Mouse (Mus musculus): ENCODE results near the gene Pip4k2b. TPM values are rescaled to one million over a fixed set of nuclear protein-coding genes. Genes with fewer than 3 reads are reported as not detected.
A peak's percentile ranks its signal among the peaks of the same experiment; 100 is the strongest.

The Pip4k2b gene
- total and polyA plus RNA-seq, 3 experiments = 23.3 to 44.0 (median 30.8) TPM

- H3K27ac ChIP-seq (ENCODE audit: insufficient read depth, low read depth) = no peak overlapping the region
- H3K4me1 ChIP-seq (ENCODE audit: control insufficient read depth in 1 of 2, insufficient read depth in 2 of 2) = peaks cover 8 to 41% of the 10 kb centered on the region in 2 experiments
- H3K4me3 ChIP-seq (replicated peaks in 1 of 3; ENCODE audit: low read depth in 2 of 3, low read length in 2 of 3, poor library complexity in 1 of 3) = no peak overlapping the region
- H3K36me3 ChIP-seq (replicated peaks in 1 of 2; ENCODE audit: control insufficient read depth in 1 of 2, insufficient read depth in 1 of 2, low read length in 1 of 2) = peaks cover 55 to 67% of the 10 kb centered on the region in 2 experiments
- dilution Hi-C loops (cut with MboI; ENCODE audit: extremely low pct_ligation_motif_present, extremely low pct_unique_long_range_greater_than_20kb, low sequenced_read_pairs) (no loop called here), in situ Hi-C loops (cut with MboI; ENCODE audit: low pct_ligation_motif_present, low pct_unique_long_range_greater_than_20kb, low sequenced_read_pairs) (no loop called here)
- peaks cover 32% of the 10 kb centered on the region for H3K79me2 ChIP-seq (replicated peaks; ENCODE audit: control insufficient read depth, extremely low read depth, insufficient read depth, poor library complexity, severe bottlenecking)
- peak; percentile 45 for DNase-seq (ENCODE audit: extremely low read depth)
- H3K9me3 ChIP-seq (replicated peaks; ENCODE audit: low read length) = no peaks in the 10 kb centered on the region
- no peaks in the 10 kb centered on the region for H3K27me3 ChIP-seq (replicated peaks)
- H3K9ac ChIP-seq (ENCODE audit: insufficient read depth, low read depth) = no peak overlapping the region
- H3K4me2 ChIP-seq (ENCODE audit: insufficient read depth, low read depth, poor library complexity, severe bottlenecking) = no peak overlapping the region
- peak; percentile 16; the same call in 1 of the 2 replicates for TF ChIP-seq RCOR1 (conservative IDR thresholded peaks at IDR 0.05; ENCODE audit: low read depth, low read length)
- 0 out of 2 replicates have a peak, but pooled peaks have one; percentile 50 for TF ChIP-seq SIN3A (IDR thresholded peaks at IDR 0.05; ENCODE audit: low read length)
- peak; percentile 65 for TF ChIP-seq CHD2 (IDR thresholded peaks at IDR 0.05; ENCODE audit: low read length)
- no peak for TF ChIP-seq NELFE (IDR thresholded peaks at IDR 0.05; ENCODE audit: low read depth, low read length)
- TF ChIP-seq POLR2A (IDR thresholded peaks at IDR 0.05; ENCODE audit: low read depth, low read length) = peak; percentile 55
- TF ChIP-seq POLR2AphosphoS2 (IDR thresholded peaks at IDR 0.05; ENCODE audit: low read depth, low read length) = peak; percentile 100
- TF ChIP-seq ZMIZ1 (IDR thresholded peaks at IDR 0.05; ENCODE audit: low read depth, low read length) = no peak; the same call in 1 of the 2 replicates
Observed at GRCm38 (mm10) chr11:97776497-97777128, 32.1 kb upstream of the Pip4k2b start.

GRCm38 (mm10) chr11:97775808-97776496 lies 31.4 kb upstream of the Pip4k2b start, which contains the start of gene 1700001P01Rik:
Gene 1700001P01Rik, minus strand, starts transcription at chr11:97775918.
- dilution Hi-C loops (cut with MboI; ENCODE audit: extremely low pct_ligation_motif_present, extremely low pct_unique_long_range_greater_than_20kb, low sequenced_read_pairs) = no loop called here
- Histone ChIP-seq H3K9me3 (replicated peaks; ENCODE audit: low read length) (no peaks in the 10 kb centered on the region), H3K4me1 (ENCODE audit: control insufficient read depth in 1 of 2, insufficient read depth in 2 of 2) (peaks cover 8 to 41% of the 10 kb centered on the region in 2 experiments), H3K79me2 (replicated peaks; ENCODE audit: control insufficient read depth, extremely low read depth, insufficient read depth, poor library complexity, severe bottlenecking) (peaks cover 26% of the 10 kb centered on the region), H3K27ac (ENCODE audit: insufficient read depth, low read depth) (no peak within 1 kb of the TSS), H3K27me3 (replicated peaks) (no peaks in the 10 kb centered on the region), H3K36me3 (replicated peaks in 1 of 2; ENCODE audit: control insufficient read depth in 1 of 2, insufficient read depth in 1 of 2, low read length in 1 of 2) (peaks cover 54 to 65% of the 10 kb centered on the region in 2 experiments), H3K9ac (ENCODE audit: insufficient read depth, low read depth) (no peak within 1 kb of the TSS), H3K4me2 (ENCODE audit: insufficient read depth, low read depth, poor library complexity, severe bottlenecking) (no peak within 1 kb of the TSS), H3K4me3 (replicated peaks in 1 of 3; ENCODE audit: low read depth in 2 of 3, low read length in 2 of 3, poor library complexity in 1 of 3) (no peak within 1 kb of the TSS)
- peak; percentile 48 for DNase-seq (ENCODE audit: extremely low read depth)
- in situ Hi-C loops (cut with MboI; ENCODE audit: low pct_ligation_motif_present, low pct_unique_long_range_greater_than_20kb, low sequenced_read_pairs) = no loop called here
- TF ChIP-seq MYC (IDR thresholded peaks at IDR 0.05; ENCODE audit: low read depth, low read length) (peak; percentile 3; the same call in 1 of the 2 replicates), CHD2 (IDR thresholded peaks at IDR 0.05; ENCODE audit: low read length) (no peak), JUN (IDR thresholded peaks at IDR 0.05; ENCODE audit: insufficient read depth, low read depth, low read length) (no peak), MAZ (IDR thresholded peaks at IDR 0.05; ENCODE audit: low read depth, low read length) (no peak), MXI1 (IDR thresholded peaks at IDR 0.05; ENCODE audit: low read depth, low read length) (no peak), BHLHE40 (IDR thresholded peaks at IDR 0.05; ENCODE audit: low read depth, low read length) (no peak), ZMIZ1 (IDR thresholded peaks at IDR 0.05; ENCODE audit: low read depth, low read length) (0 out of 2 replicates have a peak, but pooled peaks have one; percentile 56), RCOR1 (conservative IDR thresholded peaks at IDR 0.05; ENCODE audit: low read depth, low read length) (no peak), GABPA (IDR thresholded peaks at IDR 0.05; ENCODE audit: insufficient replicate concordance, low read depth, low read length) (no peak), RAD21 (IDR thresholded peaks at IDR 0.05; ENCODE audit: low read depth, low read length) (no peak), CTCF (conservative IDR thresholded peaks at IDR 0.05 in 1 of 2, IDR thresholded peaks at IDR 0.05 in 1 of 2; ENCODE audit: low read depth in 2 of 2, low read length in 2 of 2) (no peak), TBP (conservative IDR thresholded peaks at IDR 0.05; ENCODE audit: low read depth, low read length) (no peak), NRF1 (IDR thresholded peaks at IDR 0.05; ENCODE audit: low read depth, low read length) (no peak), POLR2A (IDR thresholded peaks at IDR 0.05; ENCODE audit: low read depth, low read length) (peak; percentile 27; the same call in 1 of the 2 replicates), SMC3 (IDR thresholded peaks at IDR 0.05; ENCODE audit: low read depth, low read length) (no peak), ZC3H11A (IDR thresholded peaks at IDR 0.05; ENCODE audit: low read depth, low read length) (no peak)
